Mouse (Mus musculus): ENCODE data around the gene Cdh4. TPM values are rescaled to one million over a fixed set of nuclear protein-coding genes. Genes with fewer than 3 reads are reported as not detected.

Gene Cdh4
- polyA plus RNA-seq, 1 experiment from 2014 or later, result 17.0 TPM

- Histone ChIP-seq H3K27me3 (ENCODE audit: poor library complexity, severe bottlenecking) (no peaks in the 10 kb centered on the region), H3K27ac (no peak overlapping the region), H3K36me3 (replicated peaks) (no peaks in the 10 kb centered on the region), H3K4me3 (no peak overlapping the region), H3K4me1 (peaks cover 16% of the 10 kb centered on the region), H3K9me3 (0 out of 2 replicates have a peak, but pooled peaks cover 2% of the 10 kb centered on the region)
- 87% methylated on average over 7 of the region's 7 CpGs for WGBS
- DNase-seq (ENCODE audit: extremely low spot score, low spot score), result no peak
Measured at GRCm38 (mm10) chr2:179705461-179705860, 263.2 kb downstream of the Cdh4 start.

- Histone ChIP-seq H3K36me3 (replicated peaks) (no peaks in the 10 kb centered on the region), H3K27me3 (ENCODE audit: poor library complexity, severe bottlenecking) (no peaks in the 10 kb centered on the region), H3K4me1 (peaks cover 22% of the 10 kb centered on the region), H3K9me3 (0 out of 2 replicates have a peak, but pooled peaks cover 2% of the 10 kb centered on the region), H3K4me3 (no peak overlapping the region), H3K27ac (no peak overlapping the region)
- 94% methylated on average over 3 of the region's 3 CpGs for whole genome bisulfite sequencing
- no peak for DNase-seq (ENCODE audit: extremely low spot score, low spot score)
Measured at GRCm38 (mm10) chr2:179706616-179707015, 264.4 kb downstream of the Cdh4 start.

GRCm38 (mm10) chr2:179709111-179709510 is 266.9 kb downstream of the Cdh4 start:
- WGBS, result 86% methylated on average over 2 of the region's 2 CpGs
- Histone ChIP-seq H3K4me3 (no peak overlapping the region), H3K36me3 (replicated peaks) (no peaks in the 10 kb centered on the region), H3K27ac (0 out of 2 replicates have a peak overlapping the region, but pooled peaks have one; percentile 15), H3K27me3 (ENCODE audit: poor library complexity, severe bottlenecking) (no peaks in the 10 kb centered on the region), H3K9me3 (0 out of 2 replicates have a peak, but pooled peaks cover 2% of the 10 kb centered on the region), H3K4me1 (peaks cover 36% of the 10 kb centered on the region)
- DNase-seq (ENCODE audit: extremely low spot score, low spot score), result no peak

GRCm38 (mm10) chr2:179712690-179713089 is 270.5 kb downstream of the Cdh4 start:
- no peaks in the 10 kb centered on the region for H3K27me3 ChIP-seq (ENCODE audit: poor library complexity, severe bottlenecking)
- H3K4me3 ChIP-seq, result no peak overlapping the region
- no peaks in the 10 kb centered on the region; the same call in 1 of the 2 replicates for H3K36me3 ChIP-seq (replicated peaks)
- WGBS, result 66% methylated on average over 7 of the region's 7 CpGs
- H3K4me1 ChIP-seq, result peaks cover 36% of the 10 kb centered on the region
- H3K9me3 ChIP-seq, result peaks cover 8% of the 10 kb centered on the region
- no peak for DNase-seq (ENCODE audit: extremely low spot score, low spot score)
- H3K27ac ChIP-seq, result no peak overlapping the region

GRCm38 (mm10) chr2:179713326-179713725 is 271.1 kb downstream of the Cdh4 start:
- Histone ChIP-seq H3K4me3 (no peak overlapping the region), H3K9me3 (peaks cover 8% of the 10 kb centered on the region), H3K4me1 (peaks cover 36% of the 10 kb centered on the region), H3K27ac (no peak overlapping the region), H3K27me3 (ENCODE audit: poor library complexity, severe bottlenecking) (no peaks in the 10 kb centered on the region), H3K36me3 (replicated peaks) (no peaks in the 10 kb centered on the region; the same call in 1 of the 2 replicates)
- DNase-seq (ENCODE audit: extremely low spot score, low spot score), result no peak
- WGBS, result 84% methylated on average over 4 of the region's 4 CpGs

- Histone ChIP-seq H3K36me3 (replicated peaks) (no peaks in the 10 kb centered on the region; the same call in 1 of the 2 replicates), H3K4me3 (no peak overlapping the region), H3K4me1 (peaks cover 35% of the 10 kb centered on the region), H3K27ac (no peak overlapping the region), H3K9me3 (peaks cover 8% of the 10 kb centered on the region), H3K27me3 (ENCODE audit: poor library complexity, severe bottlenecking) (no peaks in the 10 kb centered on the region)
- no peak for DNase-seq (ENCODE audit: extremely low spot score, low spot score)
- 93% methylated on average over 3 of the region's 3 CpGs for WGBS
Measured at GRCm38 (mm10) chr2:179714145-179714544, 271.9 kb downstream of the Cdh4 start.

GRCm38 (mm10) chr2:179715375-179715774 is 273.1 kb downstream of the Cdh4 start:
- 97% methylated on average over 1 of the region's 1 CpGs for WGBS
- H3K27me3 ChIP-seq (ENCODE audit: poor library complexity, severe bottlenecking), result no peaks in the 10 kb centered on the region
- DNase-seq (ENCODE audit: extremely low spot score, low spot score), result no peak
- H3K36me3 ChIP-seq (replicated peaks), result no peaks in the 10 kb centered on the region; the same call in 1 of the 2 replicates
- no peak overlapping the region for H3K27ac ChIP-seq
- H3K9me3 ChIP-seq, result peaks cover 8% of the 10 kb centered on the region
- H3K4me3 ChIP-seq, result no peak overlapping the region
- H3K4me1 ChIP-seq, result peaks cover 35% of the 10 kb centered on the region

- peaks cover 27% of the 10 kb centered on the region for H3K4me1 ChIP-seq
- H3K27ac ChIP-seq, result peak overlapping the region; percentile 22; the same call in 1 of the 2 replicates
- 22% methylated on average over 3 of the region's 3 CpGs for WGBS
- no peaks in the 10 kb centered on the region for H3K27me3 ChIP-seq (ENCODE audit: poor library complexity, severe bottlenecking)
- no peak for DNase-seq (ENCODE audit: extremely low spot score, low spot score)
- no peak overlapping the region for H3K4me3 ChIP-seq
- H3K9me3 ChIP-seq, result no peaks in the 10 kb centered on the region
- no peaks in the 10 kb centered on the region for H3K36me3 ChIP-seq (replicated peaks)
Measured at GRCm38 (mm10) chr2:179720366-179720765, 278.1 kb downstream of the Cdh4 start.

- Histone ChIP-seq H3K4me3 (no peak overlapping the region), H3K27me3 (ENCODE audit: poor library complexity, severe bottlenecking) (no peaks in the 10 kb centered on the region), H3K27ac (no peak overlapping the region), H3K36me3 (replicated peaks) (no peaks in the 10 kb centered on the region), H3K9me3 (no peaks in the 10 kb centered on the region), H3K4me1 (peaks cover 27% of the 10 kb centered on the region)
- DNase-seq (ENCODE audit: extremely low spot score, low spot score), result no peak
- 67% methylated on average over 18 of the region's 18 CpGs for WGBS
Measured at GRCm38 (mm10) chr2:179721534-179722516, 279.6 kb downstream of the Cdh4 start.

GRCm38 (mm10) chr2:179722776-179723386 is 280.6 kb downstream of the Cdh4 start:
- Histone ChIP-seq H3K36me3 (replicated peaks) (no peaks in the 10 kb centered on the region), H3K27ac (no peak overlapping the region), H3K4me3 (no peak overlapping the region), H3K27me3 (ENCODE audit: poor library complexity, severe bottlenecking) (no peaks in the 10 kb centered on the region), H3K4me1 (peaks cover 27% of the 10 kb centered on the region), H3K9me3 (no peaks in the 10 kb centered on the region)
- 73% methylated on average over 4 of the region's 4 CpGs for WGBS
- DNase-seq (ENCODE audit: extremely low spot score, low spot score), result no peak

- H3K36me3 ChIP-seq (replicated peaks), result no peaks in the 10 kb centered on the region
- H3K27ac ChIP-seq, result no peak overlapping the region
- H3K27me3 ChIP-seq (ENCODE audit: poor library complexity, severe bottlenecking), result no peaks in the 10 kb centered on the region
- no peak overlapping the region for H3K4me3 ChIP-seq
- H3K9me3 ChIP-seq, result no peaks in the 10 kb centered on the region
- DNase-seq (ENCODE audit: extremely low spot score, low spot score), result no peak
- 91% methylated on average over 8 of the region's 8 CpGs for WGBS
- H3K4me1 ChIP-seq, result peaks cover 27% of the 10 kb centered on the region
Measured at GRCm38 (mm10) chr2:179723401-179723800, 281.2 kb downstream of the Cdh4 start.

GRCm38 (mm10) chr2:179729002-179729401 is 286.8 kb downstream of the Cdh4 start:
- peak; percentile 34 for DNase-seq (ENCODE audit: extremely low spot score, low spot score)

More at GRCm38 (mm10) chr2:179729002-179729401, 286.8 kb downstream of the Cdh4 start:
- Histone ChIP-seq H3K4me3 (no peak overlapping the region), H3K27ac (no peak overlapping the region), H3K27me3 (ENCODE audit: poor library complexity, severe bottlenecking) (peaks cover 10% of the 10 kb centered on the region; the same call in 1 of the 2 replicates), H3K9me3 (no peaks in the 10 kb centered on the region), H3K4me1 (peaks cover 20% of the 10 kb centered on the region), H3K36me3 (replicated peaks) (no peaks in the 10 kb centered on the region)
- 56% methylated on average over 8 of the region's 8 CpGs for WGBS

Measured in forebrain, embryonic 10.5 days (tissue).